Mouse (Mus musculus) kidney, embryonic 14.5 days (tissue): ENCODE measurements at regions not wholly inside any gene's neighbourhood (a gene's known extent, or its start where the extent isn't known, plus 50 kb on each side); places are given as distances from the start of the nearest gene placed in this dataset.

Source experiments
- ATAC-seq: fragments of 200-750 bp; cut with Nextera tagmentation; 2 replicates; pipeline ENCODE4 v1.8.0; 2017; ENCODE audit warnings: moderate number of reproducible peaks, mild to moderate bottlenecking, moderate TSS enrichment, moderate library complexity; ENCODE audit not compliant: low FRiP score, low TSS enrichment
- H3K27ac ChIP-seq: fragments of 300-500 bp; sonication (generic); 2 replicates; pipeline ENCODE4 v1.5.1; 2014; ENCODE audit warnings: low read depth, mild to moderate bottlenecking, low read length, moderate library complexity, mixed read lengths
- H3K27me3 ChIP-seq: fragments of 300-500 bp; sonication (generic); 2 replicates; pipeline ENCODE4 v1.6.1; 2014; ENCODE audit warnings: mild to moderate bottlenecking, low read length; ENCODE audit not compliant: control insufficient read depth, insufficient read depth
- H3K36me3 ChIP-seq: fragments of 300-500 bp; sonication (generic); 2 replicates; pipeline ENCODE4 v1.6.1; 2014; ENCODE audit warnings: low read length, mixed read lengths; ENCODE audit not compliant: control insufficient read depth, insufficient read depth
- H3K4me1 ChIP-seq: fragments of 300-500 bp; sonication (generic); 2 replicates; pipeline ENCODE4 v1.6.1; 2014; ENCODE audit warnings: low read length, mixed read lengths; ENCODE audit not compliant: control insufficient read depth, insufficient read depth
- H3K4me2 ChIP-seq: fragments of 300-500 bp; sonication (generic); replicated peaks from 2 replicates; pipeline ENCODE4 v1.6.1; 2014; ENCODE audit warnings: low read depth, mild to moderate bottlenecking, low read length
- H3K4me3 ChIP-seq: fragments of 300-500 bp; sonication (generic); 2 replicates; pipeline ENCODE4 v1.5.1; 2014; ENCODE audit warnings: mild to moderate bottlenecking, low read length
- H3K9ac ChIP-seq: fragments of 300-500 bp; sonication (generic); 2 replicates; pipeline ENCODE4 v1.6.1; 2014; ENCODE audit warnings: low read depth, mild to moderate bottlenecking, low read length, moderate library complexity
- H3K9me3 ChIP-seq: fragments of 300-500 bp; sonication (generic); 2 replicates; pipeline ENCODE4 v1.6.1; 2016; ENCODE audit warnings: low read length; ENCODE audit not compliant: control insufficient read depth
- WGBS: fragments of 180-500 bp; shearing (Covaris S2); extraction: QIAGEN DNeasy Blood & Tissue Kit; methylation state at CpG from one replicate; pipeline ENCODE4 v1.1.7; 2014; 5-methylcytosine and 5-hydroxymethylcytosine counted together

DNA sequence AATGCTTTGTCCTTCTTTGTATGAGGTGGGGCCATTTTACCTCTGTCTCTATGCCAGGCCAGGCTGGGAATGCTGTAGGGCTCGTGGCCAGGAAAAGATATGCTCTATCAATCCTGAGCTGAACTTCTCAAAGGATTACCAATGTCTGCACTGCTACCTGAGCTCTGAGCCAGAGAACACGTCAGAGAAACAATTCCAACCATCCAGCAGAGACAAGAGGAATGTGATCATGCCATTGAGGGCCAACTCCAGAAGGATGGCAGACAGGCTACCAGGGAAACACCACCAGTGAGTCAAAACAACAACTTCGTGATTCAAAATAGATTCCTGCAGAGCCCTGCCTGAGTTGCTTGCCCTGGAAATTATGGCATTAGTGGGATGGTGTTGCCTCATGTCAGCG lies 361.0 kb downstream of the Adam3 start:
- Histone ChIP-seq H3K9ac (no peak overlapping the region), H3K4me2 (no peak overlapping the region), H3K4me3 (no peak overlapping the region), H3K36me3 (no peaks in the 10 kb centered on the region), H3K9me3 (peaks cover 3% of the 10 kb centered on the region; the same call in 1 of the 2 replicates), H3K27ac (no peak overlapping the region), H3K4me1 (no peaks in the 10 kb centered on the region), H3K27me3 (no peaks in the 10 kb centered on the region)
- WGBS, result 73% methylated on average over 4 of the region's 4 CpGs
- no peak for ATAC-seq

DNA sequence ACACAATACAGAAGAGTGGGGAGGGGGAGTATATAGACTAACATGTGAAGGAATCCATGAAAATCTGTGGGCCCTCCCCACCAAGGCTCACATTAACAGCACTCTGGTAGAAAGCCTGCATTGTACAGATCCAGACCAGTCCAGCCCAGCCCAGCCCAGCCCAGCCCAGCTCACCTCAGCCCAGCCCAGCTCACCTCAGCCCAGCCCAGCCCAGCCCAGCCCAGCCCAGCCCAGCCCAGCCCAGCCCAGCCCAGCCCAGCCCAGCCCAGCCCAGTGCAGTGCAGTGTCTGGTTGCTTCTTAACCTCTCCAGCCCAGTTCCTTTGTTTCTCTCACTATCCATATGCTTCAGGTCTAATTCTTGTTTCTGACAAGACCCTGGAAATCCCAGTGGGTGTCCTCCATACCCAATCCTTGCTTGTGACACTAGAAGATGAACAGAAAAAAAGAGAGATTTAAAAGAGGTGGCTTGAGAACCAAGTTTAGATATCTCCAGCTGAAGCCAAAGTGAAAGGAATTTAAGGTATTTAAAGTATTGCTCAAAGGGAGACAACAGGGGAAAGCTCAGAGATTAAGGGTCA lies 366.5 kb downstream of the Adam3 start:
- Histone ChIP-seq H3K4me3 (no peak overlapping the region), H3K4me1 (0 out of 2 replicates have a peak, but pooled peaks cover 2% of the 10 kb centered on the region), H3K27me3 (no peaks in the 10 kb centered on the region), H3K9ac (no peak overlapping the region), H3K27ac (no peak overlapping the region), H3K4me2 (no peak overlapping the region), H3K36me3 (no peaks in the 10 kb centered on the region), H3K9me3 (peaks cover 3% of the 10 kb centered on the region; the same call in 1 of the 2 replicates)
- ATAC-seq, result peak; percentile 35; the same call in 1 of the 2 replicates

DNA sequence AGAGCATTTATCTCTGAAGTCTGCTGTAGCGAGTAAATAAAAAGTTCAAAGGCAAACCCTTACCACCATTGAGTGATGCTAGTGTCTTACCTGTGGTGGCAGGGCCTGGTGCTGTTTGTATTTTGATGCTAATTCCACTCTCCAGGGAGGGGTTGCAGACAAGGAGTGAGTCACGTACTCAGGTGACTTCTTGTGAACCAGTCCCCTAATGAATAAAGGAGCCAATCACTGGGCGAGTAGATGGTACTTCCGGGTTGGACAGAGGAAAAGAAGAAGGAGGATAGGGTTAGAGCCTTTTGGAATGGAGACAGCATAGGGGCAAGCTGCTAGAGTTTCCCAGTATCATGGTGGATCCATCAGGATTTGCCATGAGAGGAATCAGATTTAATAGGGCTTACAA lies 370.5 kb downstream of the Adam3 start:
- Histone ChIP-seq H3K9ac (no peak overlapping the region), H3K4me1 (peaks cover 6% of the 10 kb centered on the region; the same call in 1 of the 2 replicates), H3K27me3 (no peaks in the 10 kb centered on the region), H3K9me3 (peaks cover 2% of the 10 kb centered on the region; the same call in 1 of the 2 replicates), H3K4me2 (no peak overlapping the region), H3K36me3 (no peaks in the 10 kb centered on the region), H3K27ac (no peak overlapping the region), H3K4me3 (no peak overlapping the region)
- no peak for ATAC-seq
- WGBS, result 87% methylated on average over 4 of the region's 4 CpGs

DNA sequence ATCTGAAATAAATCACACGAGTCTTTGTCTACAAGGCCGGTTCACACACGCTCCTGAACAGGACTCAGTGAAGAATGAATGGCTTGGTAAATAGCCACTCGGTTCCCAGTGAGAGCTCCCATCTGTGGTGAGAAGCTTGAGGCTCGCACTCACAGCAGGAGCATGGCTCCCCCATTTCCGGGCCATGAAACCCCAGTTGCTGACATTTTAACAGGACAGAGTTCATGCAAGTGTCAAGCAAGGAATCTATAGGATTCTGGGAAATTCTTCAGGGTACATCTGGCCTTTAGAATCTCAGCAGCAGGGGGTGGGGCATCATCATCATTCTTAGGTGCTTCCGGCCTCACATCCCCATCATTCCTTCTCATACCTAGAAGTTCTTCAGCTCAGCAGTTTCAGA lies 371.8 kb downstream of the Adam3 start:
- Histone ChIP-seq H3K9me3 (no peaks in the 10 kb centered on the region), H3K36me3 (no peaks in the 10 kb centered on the region), H3K27me3 (no peaks in the 10 kb centered on the region), H3K4me2 (no peak overlapping the region), H3K4me3 (no peak overlapping the region), H3K9ac (no peak overlapping the region), H3K4me1 (peaks cover 6% of the 10 kb centered on the region; the same call in 1 of the 2 replicates), H3K27ac (no peak overlapping the region)
- no peak for ATAC-seq
- WGBS, result 56% methylated on average over 7 of the region's 7 CpGs

DNA sequence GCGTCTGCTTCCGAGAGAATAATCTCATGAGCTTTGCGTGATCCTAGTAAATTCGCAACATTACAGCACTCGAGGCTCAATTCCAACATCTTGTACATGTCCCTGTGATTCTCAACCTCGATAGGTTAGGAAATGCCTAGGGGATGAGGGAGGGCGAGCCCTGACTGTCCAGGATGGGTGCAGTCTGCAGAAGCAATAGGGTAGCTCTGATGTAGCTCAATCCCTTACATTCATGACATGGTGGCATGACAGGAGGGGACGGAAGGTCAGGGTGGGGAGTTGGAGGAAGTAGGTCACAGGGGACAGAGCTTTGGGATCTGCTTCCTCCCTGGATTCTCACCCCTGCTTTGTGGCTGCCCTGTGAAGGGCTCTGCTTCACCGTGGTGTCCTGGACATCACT lies 373.3 kb downstream of the Adam3 start:
- H3K4me2 ChIP-seq, result peak overlapping the region; percentile 35; the same call in 1 of the 2 replicates
- H3K4me3 ChIP-seq, result no peak overlapping the region
- 50% methylated on average over 9 of the region's 9 CpGs for WGBS

DNA sequence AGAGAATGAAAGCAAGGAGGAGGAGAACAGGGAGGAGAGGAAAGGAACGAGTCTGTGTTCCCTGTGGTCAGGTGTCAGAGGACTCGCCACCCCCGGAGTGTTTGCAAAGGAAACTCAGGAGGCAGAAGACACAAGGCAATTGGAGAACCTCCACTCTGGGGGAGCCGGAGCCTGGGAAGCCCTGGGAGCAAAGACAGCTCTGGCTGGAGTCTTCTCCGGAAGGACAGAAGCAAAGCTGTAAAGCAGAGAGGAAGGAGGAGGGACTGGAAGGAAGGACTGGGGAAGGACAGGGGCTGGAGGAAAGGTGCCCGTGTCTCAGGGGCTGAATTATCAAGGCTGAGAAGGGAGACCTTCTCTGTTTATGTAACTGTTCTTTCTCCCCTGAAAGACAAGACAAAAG lies 373.9 kb downstream of the Adam3 start:
- Histone ChIP-seq H3K9ac (no peak overlapping the region), H3K27me3 (no peaks in the 10 kb centered on the region), H3K36me3 (no peaks in the 10 kb centered on the region), H3K9me3 (no peaks in the 10 kb centered on the region), H3K4me2 (peak overlapping the region; percentile 35), H3K27ac (peak overlapping the region; percentile 69), H3K4me3 (peak overlapping the region; percentile 13; the same call in 1 of the 2 replicates), H3K4me1 (peaks cover 4% of the 10 kb centered on the region; the same call in 1 of the 2 replicates)
- 0 out of 2 replicates have a peak, but pooled peaks have one; percentile 17 for ATAC-seq
- whole genome bisulfite sequencing, result 2% methylated on average over 6 of the region's 6 CpGs

More for the DNA sequence above, 373.3 kb downstream of the Adam3 start:
- Histone ChIP-seq H3K4me1 (peaks cover 4% of the 10 kb centered on the region; the same call in 1 of the 2 replicates), H3K27me3 (no peaks in the 10 kb centered on the region), H3K36me3 (no peaks in the 10 kb centered on the region), H3K9ac (no peak overlapping the region), H3K9me3 (no peaks in the 10 kb centered on the region), H3K27ac (no peak overlapping the region)
- ATAC-seq, result peak; percentile 50; the same call in 1 of the 2 replicates

DNA sequence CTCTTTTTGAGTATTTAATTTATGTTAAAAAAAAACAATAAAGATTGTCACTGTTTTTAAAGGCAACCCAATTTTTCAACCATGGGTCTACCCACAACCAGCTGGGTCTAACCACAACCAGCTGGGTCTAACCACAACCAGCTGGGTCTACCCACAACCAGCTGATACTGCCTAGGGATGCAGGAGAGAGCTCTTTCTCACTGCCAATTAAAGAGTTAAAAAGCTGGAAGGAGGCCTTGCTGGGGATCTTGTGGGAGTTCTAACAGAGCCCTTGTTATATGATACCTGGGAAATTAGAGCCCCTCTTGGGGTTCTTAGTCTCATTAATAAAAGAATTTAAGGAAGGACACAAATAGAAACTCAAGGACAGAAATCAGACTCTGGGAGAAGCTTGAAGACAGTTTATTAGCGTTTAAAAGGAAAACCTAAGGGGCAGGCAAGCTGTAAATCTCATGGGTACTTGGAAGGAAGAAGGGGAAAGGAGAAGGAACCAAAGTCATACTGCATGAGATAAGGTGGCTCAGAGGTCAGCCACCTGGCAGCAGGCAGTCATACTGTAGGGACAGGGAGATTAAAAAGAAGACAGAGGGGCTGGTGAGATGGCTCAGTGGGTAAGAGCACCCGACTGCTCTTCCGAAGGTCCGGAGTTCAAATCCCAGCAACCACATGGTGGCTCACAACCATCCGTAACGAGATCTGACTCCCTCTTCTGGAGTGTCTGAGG lies 379.1 kb downstream of the Adam3 start:
- H3K4me3 ChIP-seq, result no peak overlapping the region
- H3K36me3 ChIP-seq, result no peaks in the 10 kb centered on the region
- 43% methylated on average over 6 of the region's 6 CpGs for WGBS
- H3K27me3 ChIP-seq, result no peaks in the 10 kb centered on the region
- no peak overlapping the region for H3K4me2 ChIP-seq
- no peak overlapping the region for H3K27ac ChIP-seq
- H3K4me1 ChIP-seq, result no peaks in the 10 kb centered on the region
- H3K9me3 ChIP-seq, result no peaks in the 10 kb centered on the region
- no peak overlapping the region for H3K9ac ChIP-seq
- peak; percentile 89 for ATAC-seq

DNA sequence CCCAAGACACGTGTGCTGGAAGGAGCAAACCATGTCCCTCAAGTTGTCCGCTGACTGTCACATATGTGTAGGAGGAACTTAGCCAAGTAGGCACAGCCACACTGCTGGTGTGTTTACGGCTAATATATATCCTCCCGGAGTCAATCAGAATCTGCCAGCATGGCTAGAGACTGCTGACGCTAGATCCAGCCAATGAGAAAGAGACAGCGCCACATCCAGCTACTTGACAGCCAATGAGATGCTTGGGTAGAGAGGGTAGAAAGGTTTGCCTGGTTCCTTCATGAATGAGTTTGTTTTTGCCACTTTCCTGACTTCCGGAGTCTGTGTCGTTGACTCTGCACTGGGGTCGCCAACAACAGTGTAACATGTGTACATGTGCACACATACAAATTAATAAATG lies 387.0 kb downstream of the Adam3 start:
- H3K36me3 ChIP-seq, result no peaks in the 10 kb centered on the region
- no peak overlapping the region for H3K4me3 ChIP-seq
- ATAC-seq, result no peak
- no peak overlapping the region for H3K27ac ChIP-seq
- 91% methylated on average over 9 of the region's 9 CpGs for WGBS
- no peak overlapping the region for H3K9ac ChIP-seq
- no peak overlapping the region for H3K4me2 ChIP-seq
- no peaks in the 10 kb centered on the region for H3K4me1 ChIP-seq
- H3K27me3 ChIP-seq, result no peaks in the 10 kb centered on the region
- no peaks in the 10 kb centered on the region for H3K9me3 ChIP-seq

DNA sequence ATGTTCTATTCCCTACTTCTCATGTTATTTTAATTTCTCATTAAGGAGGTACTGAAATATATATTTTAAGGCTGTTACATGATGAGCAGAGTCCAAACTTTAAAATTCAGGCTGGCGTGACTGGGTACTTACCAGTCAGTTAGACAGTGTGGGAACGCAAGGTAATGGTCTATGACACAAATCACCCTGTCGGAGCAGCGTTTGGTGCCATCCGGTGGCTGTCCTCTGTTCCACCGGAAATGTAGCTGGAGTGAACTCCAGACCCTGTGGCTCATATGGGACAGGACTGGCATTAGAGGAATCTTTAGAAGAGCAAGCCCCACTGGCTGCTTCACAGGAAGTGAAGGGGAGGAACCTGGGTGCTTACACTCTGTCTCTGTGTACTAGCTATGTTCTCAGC lies 388.0 kb downstream of the Adam3 start:
- no peaks in the 10 kb centered on the region for H3K36me3 ChIP-seq
- no peaks in the 10 kb centered on the region for H3K27me3 ChIP-seq
- WGBS, result 22% methylated on average over 6 of the region's 6 CpGs
- no peak overlapping the region for H3K4me3 ChIP-seq
- H3K27ac ChIP-seq, result no peak overlapping the region
- H3K4me1 ChIP-seq, result no peaks in the 10 kb centered on the region
- H3K4me2 ChIP-seq, result no peak overlapping the region
- no peak overlapping the region for H3K9ac ChIP-seq
- no peaks in the 10 kb centered on the region for H3K9me3 ChIP-seq
- no peak for ATAC-seq
